Mouse (Mus musculus) liver, embryonic 14.5 days (tissue): ENCODE measurements around the gene Banp.

Experiments used
- CTCF ChIP-seq: IDR thresholded peaks from 2 replicates; pipeline ENCODE4 v1.5.1; 2016; ENCODE audit warnings: antibody characterized with exemption, low read depth, control low read depth
- EP300 ChIP-seq: IDR thresholded peaks from 2 replicates; pipeline ENCODE4 v1.6.1; 2016; ENCODE audit warnings: antibody characterized with exemption, low read depth

DNA sequence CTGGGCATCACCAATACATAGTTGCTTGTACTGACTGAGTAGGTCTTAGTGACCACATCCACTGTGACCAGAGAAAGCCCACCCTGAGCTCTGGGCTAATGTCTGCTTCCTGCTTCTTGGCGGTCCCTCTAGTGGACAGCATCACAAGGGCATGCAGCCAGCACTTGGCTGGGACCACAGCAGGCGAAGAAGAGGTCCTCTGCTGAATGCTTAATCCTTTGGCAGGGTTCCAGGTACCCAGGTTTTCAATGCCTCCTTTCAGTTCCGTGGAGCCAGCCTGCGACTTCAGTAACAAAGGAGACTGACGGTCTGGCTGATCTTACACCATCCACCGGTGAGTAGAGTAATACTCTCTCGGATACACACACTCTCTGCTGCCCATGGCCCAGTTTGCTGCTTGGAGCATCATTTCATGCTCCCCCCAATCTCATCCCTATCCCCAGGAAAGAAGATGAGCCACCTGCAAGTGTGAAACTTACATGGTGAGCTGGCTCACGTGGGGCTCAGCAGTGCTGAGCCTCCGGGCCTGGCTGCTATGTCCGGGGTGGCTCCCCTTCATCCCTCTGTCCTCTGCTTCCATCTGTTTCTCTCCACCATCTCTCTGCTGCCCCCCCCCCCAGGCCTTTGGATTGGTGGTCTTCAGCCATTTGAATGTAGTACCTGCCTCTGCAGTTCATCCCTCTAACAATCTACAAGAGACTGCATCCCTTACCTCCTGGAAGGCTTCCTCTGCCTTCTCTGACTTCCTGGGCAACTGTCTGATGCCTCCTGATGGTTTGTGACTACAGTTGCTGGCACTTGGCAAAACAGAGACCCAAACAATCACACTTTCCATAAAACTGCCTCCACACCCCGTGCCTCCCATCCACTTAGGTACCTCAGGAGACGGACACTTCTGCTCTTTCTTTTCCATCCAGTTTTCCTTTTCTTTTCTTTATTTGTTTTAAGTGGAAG is 13.9 kb upstream of the Banp start:
- TF ChIP-seq CTCF = peak; percentile 49
- no peak for TF ChIP-seq EP300
